Mouse (Mus musculus) bone marrow macrophage, adult 2 months (primary cell): ENCODE measurements at regions not wholly inside any gene's neighbourhood (a gene's known extent, or its start where the extent isn't known, plus 50 kb on each side); places are given as distances from the start of the nearest gene placed in this dataset.

ENCODE experiments used
- CTCF ChIP-seq: IDR thresholded peaks from 2 replicates; pipeline ENCODE4 v1.5.1; 2012; ENCODE audit warnings: low read depth, mild to moderate bottlenecking, low read length, moderate library complexity
- POLR2A ChIP-seq: IDR thresholded peaks from 2 replicates; pipeline ENCODE4 v1.6.1; 2012; ENCODE audit warnings: mild to moderate bottlenecking, low read depth, low read length, borderline replicate concordance

- TF ChIP-seq CTCF (no peak), POLR2A (no peak)
Measured at GRCm38 (mm10) chr8:128097601-128098000, 260.8 kb upstream of the Nrp1 start.
